Mouse (Mus musculus): Measurements from ENCODE around the gene Lrp8. TPM values are rescaled to one million over a fixed set of nuclear protein-coding genes. Genes with fewer than 3 reads are reported as not detected.
A peak's percentile ranks its signal among the peaks of the same experiment; 100 is the strongest.

The Lrp8 gene
- not detected for total RNA-seq (2022)

- DNase-seq (ENCODE audit: low spot score in 2 of 2), result no peak
These were observed at the start of gene Lrp8 for GRCm38 (mm10) chr4:107802185-107802449. Lrp8 (plus strand) TSS chr4:107802261.

- no peak for DNase-seq (ENCODE audit: low spot score in 2 of 2)
These were observed 45.8 kb upstream of the Lrp8 start for GRCm38 (mm10) chr4:107756222-107756621.

- no peak for DNase-seq (ENCODE audit: low spot score in 2 of 2)
These were observed 44.3 kb upstream of the Lrp8 start for GRCm38 (mm10) chr4:107757487-107758470.

- no peak for DNase-seq (ENCODE audit: low spot score in 2 of 2)
These were observed 43.1 kb upstream of the Lrp8 start for GRCm38 (mm10) chr4:107758938-107759337.

GRCm38 (mm10) chr4:107763001-107763400 lies 39.1 kb upstream of the Lrp8 start:
- no peak for DNase-seq (ENCODE audit: low spot score in 2 of 2)

GRCm38 (mm10) chr4:107763598-107763997 lies 38.5 kb upstream of the Lrp8 start:
- no peak for DNase-seq (ENCODE audit: low spot score in 2 of 2)

- DNase-seq (ENCODE audit: low spot score in 2 of 2), result no peak
These were observed 36.8 kb upstream of the Lrp8 start for GRCm38 (mm10) chr4:107765196-107765813.

GRCm38 (mm10) chr4:107766182-107766581 lies 35.9 kb upstream of the Lrp8 start:
- DNase-seq (ENCODE audit: low spot score in 2 of 2), result no peak

GRCm38 (mm10) chr4:107772122-107772825 lies 29.8 kb upstream of the Lrp8 start:
- DNase-seq (ENCODE audit: low spot score in 2 of 2), result no peak

GRCm38 (mm10) chr4:107774868-107775267 lies 27.2 kb upstream of the Lrp8 start:
- no peak for DNase-seq (ENCODE audit: low spot score in 2 of 2)

GRCm38 (mm10) chr4:107775672-107776071 lies 26.4 kb upstream of the Lrp8 start:
- DNase-seq (ENCODE audit: low spot score in 2 of 2), result no peak

GRCm38 (mm10) chr4:107776990-107777673 lies 24.9 kb upstream of the Lrp8 start:
- no peak for DNase-seq (ENCODE audit: low spot score in 2 of 2)

GRCm38 (mm10) chr4:107783541-107783940 lies 18.5 kb upstream of the Lrp8 start:
- no peak for DNase-seq (ENCODE audit: low spot score in 2 of 2)

GRCm38 (mm10) chr4:107788841-107789240 lies 13.2 kb upstream of the Lrp8 start:
- DNase-seq (ENCODE audit: low spot score in 2 of 2), result no peak

- DNase-seq (ENCODE audit: low spot score in 2 of 2), result no peak
These were observed 1.3 kb upstream of the Lrp8 start for GRCm38 (mm10) chr4:107800801-107801200.

- peak; percentile 43 to 48 for DNase-seq (ENCODE audit: low spot score in 2 of 2)
These were observed 486 bp upstream of the Lrp8 start for GRCm38 (mm10) chr4:107801366-107802184.

- DNase-seq (ENCODE audit: low spot score in 2 of 2), result no peak
These were observed 630 bp downstream of the Lrp8 start for GRCm38 (mm10) chr4:107802450-107803331.

GRCm38 (mm10) chr4:107803351-107804106 lies 1.5 kb downstream of the Lrp8 start:
- peak in 1 of 2 experiments; percentile 16 for DNase-seq (ENCODE audit: low spot score in 2 of 2)

GRCm38 (mm10) chr4:107805491-107805890 lies 3.4 kb downstream of the Lrp8 start:
- no peak for DNase-seq (ENCODE audit: low spot score in 2 of 2)
